Mouse (Mus musculus) kidney, embryonic 16.5 days (tissue): Measurements from ENCODE around the gene Olfr485. TPM values are rescaled to one million over a fixed set of nuclear protein-coding genes. Genes with fewer than 3 reads are reported as not detected.
"Not testable (repeated sequence)": the region's sequence is repeated elsewhere in the genome, so short reads cannot be mapped to it uniquely, and the experiment has no call there.

Source experiments
- ATAC-seq: fragments of 200-750 bp; cut with Nextera tagmentation; 2 replicates; pipeline ENCODE4 v1.8.0; 2017; ENCODE audit warnings: moderate TSS enrichment; ENCODE audit not compliant: low FRiP score, low TSS enrichment
- H3K27ac ChIP-seq: fragments of 300-500 bp; sonication (generic); 2 replicates; pipeline ENCODE4 v1.5.1; 2014; ENCODE audit warnings: low read length
- H3K27me3 ChIP-seq: fragments of 300-500 bp; sonication (generic); 2 replicates; pipeline ENCODE4 v1.6.1; 2014; ENCODE audit warnings: low read length, control low read depth, mixed read lengths; ENCODE audit not compliant: insufficient read depth
- H3K36me3 ChIP-seq: fragments of 300-500 bp; sonication (generic); 2 replicates; pipeline ENCODE4 v1.6.1; 2014; ENCODE audit warnings: low read length, control low read depth, mixed read lengths; ENCODE audit not compliant: insufficient read depth
- H3K4me1 ChIP-seq: fragments of 300-500 bp; sonication (generic); 2 replicates; pipeline ENCODE4 v1.6.1; 2014; ENCODE audit warnings: low read length, control low read depth, mixed read lengths; ENCODE audit not compliant: insufficient read depth
- H3K4me2 ChIP-seq: fragments of 300-500 bp; sonication (generic); replicated peaks from 2 replicates; pipeline ENCODE4 v1.6.1; 2014; ENCODE audit warnings: low read depth, low read length
- H3K4me3 ChIP-seq: fragments of 300-500 bp; sonication (generic); 2 replicates; pipeline ENCODE4 v1.5.1; 2014; ENCODE audit warnings: mild to moderate bottlenecking, low read length
- H3K9ac ChIP-seq: fragments of 300-500 bp; sonication (generic); replicated peaks from 2 replicates; pipeline ENCODE4 v1.6.1; 2014; ENCODE audit warnings: low read length
- H3K9me3 ChIP-seq: fragments of 300-500 bp; sonication (generic); 2 replicates; pipeline ENCODE4 v1.6.1; 2016; ENCODE audit warnings: low read length, control low read depth
- WGBS: fragments of 180-500 bp; shearing (Covaris S2); extraction: QIAGEN DNeasy Blood & Tissue Kit; methylation state at CpG from one replicate; pipeline ENCODE4 v1.1.7; 2014; 5-methylcytosine and 5-hydroxymethylcytosine counted together
- polyA plus RNA-seq: library from polyadenylated mRNA; unstranded; fragments of >200 nt; fragmentation: Nextera tagmentation; extraction: Ambion mirVana; gene quantifications from 2 replicates; pipeline ENCODE4 v1.2.1, GENCODE M21; 2015

Gene Olfr485
- polyA plus RNA-seq, result not detected in 2 replicates

DNA sequence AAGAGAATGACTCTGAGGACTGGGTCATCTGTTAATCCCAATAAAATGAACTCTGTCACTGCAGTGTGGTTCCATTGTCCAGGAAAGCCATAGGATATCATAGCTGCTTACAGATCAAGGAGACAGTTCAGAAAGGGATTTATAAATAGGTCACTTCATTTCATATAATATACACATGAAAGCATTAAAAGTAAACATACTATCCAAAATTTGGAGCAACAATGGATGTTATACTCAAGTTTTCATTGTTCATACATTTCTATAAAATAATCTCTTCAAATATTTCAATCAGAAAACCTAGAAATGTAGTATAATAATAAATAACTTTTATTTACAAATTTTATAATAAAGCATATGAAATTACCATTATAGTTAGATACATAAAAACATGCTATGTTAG lies at the start of gene Olfr485:
TSS of gene Olfr485 (minus strand) at position 101 of the 400 bp plus-strand sequence.
- ATAC-seq, result no peak
- H3K4me3 ChIP-seq, result no peak within 1 kb of the TSS
- no peak within 1 kb of the TSS for H3K27ac ChIP-seq
- no peaks in the 10 kb centered on the region for H3K4me1 ChIP-seq
- H3K4me2 ChIP-seq, result no peak within 1 kb of the TSS
- H3K36me3 ChIP-seq, result no peaks in the 10 kb centered on the region
- H3K9me3 ChIP-seq, result no peaks in the 10 kb centered on the region
- H3K27me3 ChIP-seq, result no peaks in the 10 kb centered on the region
- H3K9ac ChIP-seq, result no peak within 1 kb of the TSS

DNA sequence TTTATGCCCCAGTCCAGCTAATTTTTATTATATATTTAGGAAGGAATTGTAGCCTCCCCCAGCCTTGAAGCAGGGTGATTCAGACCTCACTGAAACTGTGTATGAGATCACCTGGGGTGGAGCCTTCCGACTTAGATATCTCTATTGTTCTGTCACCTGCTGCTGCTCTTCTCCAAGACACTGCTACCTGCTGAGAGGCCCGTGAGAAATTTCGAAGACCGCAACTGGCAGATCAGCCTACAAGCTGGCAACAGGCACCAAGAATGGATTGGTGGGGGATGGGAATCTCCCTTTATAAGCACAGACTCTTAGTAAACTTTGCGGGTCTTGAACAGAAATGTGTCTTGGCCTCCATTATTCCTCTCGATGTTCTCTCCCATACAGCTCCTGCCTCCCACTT lies 37.3 kb upstream of the Olfr485 start:
- H3K4me2 ChIP-seq, result no peak overlapping the region
- no peak overlapping the region for H3K4me3 ChIP-seq
- H3K4me1 ChIP-seq, result no peaks in the 10 kb centered on the region
- H3K27ac ChIP-seq, result no peak overlapping the region
- no peak for ATAC-seq
- H3K36me3 ChIP-seq, result no peaks in the 10 kb centered on the region
- no peaks in the 10 kb centered on the region for H3K27me3 ChIP-seq
- no peak overlapping the region for H3K9ac ChIP-seq
- WGBS, result 66% methylated on average over 6 of the region's 6 CpGs
- no peaks in the 10 kb centered on the region for H3K9me3 ChIP-seq

- H3K9me3 ChIP-seq, ATAC-seq, H3K4me1 ChIP-seq, H3K4me3 ChIP-seq, H3K4me2 ChIP-seq, H3K27me3 ChIP-seq, H3K9ac ChIP-seq, H3K27ac ChIP-seq, H3K36me3 ChIP-seq: not testable (repeated sequence)
- 58% methylated on average over 3 of the region's 3 CpGs for WGBS
Observed at GRCm38 (mm10) chr7:108196337-108196736, 36.7 kb upstream of the Olfr485 start.

DNA sequence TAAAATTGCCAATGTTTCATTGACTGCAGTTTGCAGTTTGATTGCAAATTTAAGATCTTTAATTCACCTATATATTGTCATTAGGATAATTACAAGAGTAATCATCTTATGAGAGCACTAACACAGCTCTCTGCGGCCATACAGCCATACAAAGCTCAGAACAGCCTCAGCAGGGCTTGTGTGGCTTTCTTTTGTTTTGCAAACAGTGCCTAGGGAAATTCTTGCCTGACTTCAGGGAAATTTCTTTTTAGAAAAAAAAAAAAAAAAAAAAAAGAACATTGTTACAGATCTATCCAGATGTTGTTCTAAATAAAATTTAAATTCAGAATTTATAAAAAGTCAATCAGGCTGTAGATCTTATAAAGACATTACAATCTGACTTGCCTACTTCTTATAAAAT lies 33.0 kb upstream of the Olfr485 start:
- H3K36me3 ChIP-seq, result not testable (repeated sequence)

GRCm38 (mm10) chr7:108191196-108191595 lies 31.5 kb upstream of the Olfr485 start:
- not testable (repeated sequence) for H3K27ac ChIP-seq, H3K9me3 ChIP-seq, H3K9ac ChIP-seq, ATAC-seq, H3K27me3 ChIP-seq, H3K4me3 ChIP-seq, H3K4me1 ChIP-seq, H3K4me2 ChIP-seq, H3K36me3 ChIP-seq
- 50% methylated on average over 2 of the region's 2 CpGs for WGBS

More for the DNA sequence above, 33.0 kb upstream of the Olfr485 start:
- not testable (repeated sequence) for H3K27me3 ChIP-seq, H3K9me3 ChIP-seq, H3K4me3 ChIP-seq, H3K4me2 ChIP-seq, H3K4me1 ChIP-seq, H3K9ac ChIP-seq, H3K27ac ChIP-seq, ATAC-seq
- 65% methylated on average over 1 of the region's 1 CpGs for WGBS

DNA sequence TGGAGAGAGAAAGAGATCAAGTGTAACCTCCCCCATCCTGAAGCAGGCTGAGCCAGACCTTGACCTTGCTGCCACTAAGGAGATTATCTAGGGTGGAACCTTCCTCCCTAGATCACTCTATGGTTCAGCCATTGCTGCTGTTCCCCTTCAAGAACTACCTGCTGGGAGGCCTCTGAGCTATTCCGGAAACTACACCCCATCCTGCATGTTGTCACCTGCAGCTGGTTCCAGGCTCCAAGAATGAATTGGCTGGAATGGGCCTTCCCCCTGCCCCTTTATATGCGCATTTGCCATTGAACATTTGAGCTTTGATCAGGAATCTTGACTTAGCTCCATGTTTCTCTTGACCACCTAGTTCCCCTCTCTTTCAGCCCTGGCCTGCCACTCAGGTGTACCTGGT lies 25.6 kb upstream of the Olfr485 start:
- H3K27ac ChIP-seq, H3K36me3 ChIP-seq, H3K4me1 ChIP-seq, H3K27me3 ChIP-seq, H3K9me3 ChIP-seq, ATAC-seq, H3K4me2 ChIP-seq, H3K9ac ChIP-seq, H3K4me3 ChIP-seq: not testable (repeated sequence)
- 85% methylated on average over 2 of the region's 2 CpGs for WGBS

- not testable (repeated sequence) for H3K9ac ChIP-seq, H3K27ac ChIP-seq, H3K27me3 ChIP-seq, H3K9me3 ChIP-seq, H3K4me1 ChIP-seq, H3K36me3 ChIP-seq, H3K4me2 ChIP-seq, ATAC-seq, H3K4me3 ChIP-seq
- 82% methylated on average over 3 of the region's 3 CpGs for WGBS
Observed at GRCm38 (mm10) chr7:108184401-108184800, 24.7 kb upstream of the Olfr485 start.

GRCm38 (mm10) chr7:108172642-108173041 lies 13.0 kb upstream of the Olfr485 start, which contains the start of gene Olfr486:
Gene Olfr486, minus strand, starts transcription at chr7:108172742.
- 83% methylated on average over 1 of the region's 1 CpGs for WGBS
- ATAC-seq, H3K27ac ChIP-seq, H3K4me1 ChIP-seq, H3K9ac ChIP-seq, H3K4me2 ChIP-seq, H3K4me3 ChIP-seq, H3K36me3 ChIP-seq, H3K9me3 ChIP-seq, H3K27me3 ChIP-seq: not testable (repeated sequence)

DNA sequence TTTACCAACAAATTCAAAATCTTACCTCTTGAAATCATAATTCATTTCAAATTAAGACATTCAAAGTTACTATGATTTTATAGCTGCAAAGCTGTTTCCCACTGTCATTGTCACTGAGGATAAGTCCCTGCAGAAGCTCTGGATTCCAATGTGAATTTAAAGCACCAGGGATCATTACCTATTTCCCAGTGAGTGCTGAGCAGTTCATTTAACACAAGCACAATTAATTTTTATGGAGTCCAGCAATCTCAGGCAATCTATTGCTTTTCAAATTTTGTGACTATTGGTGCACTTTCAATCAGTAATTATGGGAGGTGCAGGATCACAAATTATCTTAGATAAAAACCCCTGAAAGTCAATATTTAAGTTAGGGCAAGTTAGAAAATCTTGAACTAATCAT lies 32.3 kb downstream of the Olfr485 start, which contains the start of gene Olfr484:
TSS of gene Olfr484 (minus strand) at position 101 of the 400 bp plus-strand sequence.
- Histone ChIP-seq H3K4me2 (no peak within 1 kb of the TSS), H3K36me3 (no peaks in the 10 kb centered on the region), H3K4me1 (no peaks in the 10 kb centered on the region), H3K27ac (no peak within 1 kb of the TSS), H3K4me3 (no peak within 1 kb of the TSS), H3K9ac (no peak within 1 kb of the TSS), H3K27me3 (no peaks in the 10 kb centered on the region), H3K9me3 (no peaks in the 10 kb centered on the region)
- ATAC-seq, result no peak

- H3K9ac ChIP-seq, result no peak overlapping the region
- no peak overlapping the region for H3K4me2 ChIP-seq
- H3K4me1 ChIP-seq, result no peaks in the 10 kb centered on the region
- ATAC-seq, result no peak
- H3K4me3 ChIP-seq, result no peak overlapping the region
- H3K27ac ChIP-seq, result no peak overlapping the region
- no peaks in the 10 kb centered on the region for H3K36me3 ChIP-seq
- WGBS, result 77% methylated on average over 1 of the region's 1 CpGs
- H3K27me3 ChIP-seq, result no peaks in the 10 kb centered on the region
- H3K9me3 ChIP-seq, result no peaks in the 10 kb centered on the region
Observed at GRCm38 (mm10) chr7:108121416-108121815, 38.3 kb downstream of the Olfr485 start.

DNA sequence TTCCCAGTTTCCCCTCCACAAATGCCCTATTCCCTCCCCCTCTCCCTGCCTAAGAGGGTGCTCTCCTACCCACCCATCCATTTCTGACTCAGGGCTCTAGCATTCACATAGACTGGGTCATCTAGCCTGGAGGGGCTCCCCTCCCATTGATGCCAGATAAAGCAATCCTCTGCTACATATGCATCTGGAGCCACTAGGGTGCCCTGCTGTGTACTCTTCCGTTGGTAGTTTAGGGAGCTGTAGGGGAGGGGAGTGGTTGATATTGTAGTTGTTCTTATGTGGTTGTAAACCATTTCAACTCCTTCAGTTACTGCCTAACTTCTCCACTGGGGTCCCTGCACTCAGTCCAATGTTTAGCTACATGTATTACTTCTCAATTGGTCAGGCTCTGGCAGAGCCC lies 39.0 kb downstream of the Olfr485 start:
- no peak overlapping the region for H3K27ac ChIP-seq
- no peak overlapping the region for H3K9ac ChIP-seq
- no peaks in the 10 kb centered on the region for H3K4me1 ChIP-seq
- no peak for ATAC-seq
- H3K4me3 ChIP-seq, result no peak overlapping the region
- H3K4me2 ChIP-seq, result no peak overlapping the region
- WGBS, result 10% methylated on average over 1 of the region's 1 CpGs
- H3K36me3 ChIP-seq, result no peaks in the 10 kb centered on the region
- H3K27me3 ChIP-seq, result no peaks in the 10 kb centered on the region
- no peaks in the 10 kb centered on the region for H3K9me3 ChIP-seq
